ENCODE assay signal across 11 mouse cellular contexts in genomic region chr4:153469712-153470111, GRCm38 (mm10). TPM values are rescaled to one million over a fixed set of nuclear protein-coding genes. Genes with fewer than 3 reads are reported as not detected.
"Had no signal": no experiment of that assay in that cellular context is flagged by ENCODE, and none has a peak within 500 bp of the region (broad histone marks: within the 10 kb centered on the region; RNA-seq: fewer than 3 reads in every experiment).

No protein-coding gene starts in this region.

- DNase-seq: kidney, adult 18-20 months; kidney, adult 9 months; kidney, postnatal 14 days; kidney, postnatal 4 days; liver, postnatal 0 days; lung, embryonic 14.5 days; right cerebral cortex, adult 18-20 months; thymus, adult 2 months; thymus, postnatal 14 days; thymus, postnatal 4 days had no signal

RNA-seq across cellular contexts. Expression of gene Ajap1, which starts 12.9 kb away (rescaled TPM):
- total RNA-seq: megakaryocyte, adult 5-6 weeks had no signal
